Mouse (Mus musculus): ENCODE data around the gene Gm2564. TPM values are rescaled to one million over a fixed set of nuclear protein-coding genes. Genes with fewer than 3 reads are reported as not detected.

Gm2564 gene
- polyA plus RNA-seq (2021; fragmentation: Nextera tagmentation): 0.55 and 0.89 TPM in 2 replicates
- long read RNA-seq, experiment 1: 0 reads
- long read RNA-seq, experiment 2: 0 reads

GRCm38 (mm10) chr4:42629419-42629818, at the start of gene Gm2564:
TSS of gene Gm2564 (plus strand) at chr4:42629719.

DNA sequence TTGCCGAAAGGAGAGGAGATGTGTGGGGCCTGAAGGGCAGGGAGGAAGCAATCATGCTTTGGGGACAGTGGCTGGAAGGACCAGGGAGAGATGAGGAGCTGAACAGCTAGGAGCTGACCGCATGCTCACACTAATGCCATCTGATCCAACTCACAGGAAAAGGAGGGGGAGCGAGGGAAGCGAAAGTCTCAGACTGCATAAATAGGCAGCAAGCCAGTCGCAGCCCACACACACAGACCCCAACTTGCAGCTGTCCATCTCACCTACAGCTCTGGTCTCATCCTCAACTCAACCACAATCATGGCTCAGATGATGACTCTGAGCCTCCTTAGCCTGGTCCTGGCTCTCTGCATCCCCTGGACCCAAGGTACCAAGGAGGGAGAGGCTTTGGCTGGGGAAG, 17.6 kb upstream of the Gm2564 start, which contains the start of gene Gm10591:
Gm10591 (plus strand) TSS at position 301 of the 400 bp plus-strand sequence.

DNA sequence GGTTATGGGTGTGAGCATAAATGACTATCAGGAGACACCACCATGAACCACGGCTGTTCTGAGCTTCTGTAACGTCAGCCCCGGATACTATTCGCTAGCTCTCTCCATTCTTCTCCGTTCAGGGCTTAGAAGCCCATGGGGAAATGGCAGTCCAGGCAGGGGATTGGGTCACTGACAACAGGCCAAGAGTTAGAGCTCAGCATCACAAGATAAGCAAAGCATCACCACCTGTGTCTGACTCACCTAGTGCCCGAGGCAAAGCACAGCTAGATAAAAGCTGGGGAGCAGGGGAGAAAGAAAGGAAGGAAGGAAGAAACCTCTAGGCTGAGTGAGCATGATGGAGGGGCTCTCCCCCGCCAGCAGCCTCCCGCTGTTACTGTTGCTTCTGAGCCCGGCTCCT, 25.4 kb downstream of the Gm2564 start, which contains the start of gene Ccl27b:
Ccl27b (plus strand) TSS at position 301 of the 400 bp plus-strand sequence.

DNA sequence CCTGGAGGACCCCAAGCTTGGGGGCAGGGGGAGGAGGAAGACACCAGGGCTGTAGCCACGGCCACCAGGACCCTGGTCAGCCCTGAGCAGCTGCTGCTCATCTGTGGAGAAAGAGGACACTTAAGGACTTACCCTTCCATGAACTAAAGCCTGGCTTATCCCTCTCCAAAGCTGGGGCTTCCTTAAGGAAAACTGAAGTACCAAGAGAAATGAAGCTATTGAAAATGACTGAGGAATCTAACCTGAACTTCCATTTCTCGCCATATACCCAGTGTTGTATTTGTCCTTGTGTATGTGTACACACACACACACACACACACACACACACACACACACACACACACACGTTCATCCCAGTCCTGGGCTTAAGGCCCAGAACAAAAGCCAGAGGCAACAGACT, 32.3 kb downstream of the Gm2564 start, which contains the start of gene Il11ra2:
Il11ra2 (minus strand) TSS at position 101 of the 400 bp plus-strand sequence.

Other genes starting within 250 kb of the Gm2564 start
- 1.7 TPM in 1 of 2 replicates, not detected in the other for gene Gm21586, start 190.3 kb upstream of the Gm2564 start, polyA plus RNA-seq (2021; fragmentation: Nextera tagmentation)
- 0.06 and 0.10 TPM in 2 replicates for gene Gm2163, start 163.0 kb upstream of the Gm2564 start, polyA plus RNA-seq (2021; fragmentation: Nextera tagmentation)
- 0.31 TPM in 1 of 2 replicates, not detected in the other for gene Fam205a2, start 101.5 kb upstream of the Gm2564 start, polyA plus RNA-seq (2021; fragmentation: Nextera tagmentation)
- gene Gm10591, start 17.5 kb upstream of the Gm2564 start, polyA plus RNA-seq (2021; fragmentation: Nextera tagmentation): not detected in 2 replicates
- not detected in 2 replicates for gene Ccl27b, start 25.5 kb downstream of the Gm2564 start, polyA plus RNA-seq (2021; fragmentation: Nextera tagmentation)
- gene Il11ra2, start 32.2 kb downstream of the Gm2564 start, polyA plus RNA-seq (2021; fragmentation: Nextera tagmentation): 0.44 and 0.49 TPM in 2 replicates
- gene 4930578G10Rik, start 105.8 kb downstream of the Gm2564 start, polyA plus RNA-seq (2021; fragmentation: Nextera tagmentation): not detected in 2 replicates
- gene Ccl19, start 126.9 kb downstream of the Gm2564 start, polyA plus RNA-seq (2021; fragmentation: Nextera tagmentation): 1.3 and 1.5 TPM in 2 replicates
- 0.19 and 0.38 TPM in 2 replicates for gene Ccl21a, start 144.3 kb downstream of the Gm2564 start, polyA plus RNA-seq (2021; fragmentation: Nextera tagmentation)
- 0.04 TPM in 1 of 2 replicates, not detected in the other for gene Fam205a1, start 224.2 kb downstream of the Gm2564 start, polyA plus RNA-seq (2021; fragmentation: Nextera tagmentation)
- gene Gm12394, start 227.1 kb downstream of the Gm2564 start, polyA plus RNA-seq (2021; fragmentation: Nextera tagmentation): 0.64 TPM in 2 replicates
- 1.2 and 1.3 TPM in 2 replicates for gene Fam205c, start 244.5 kb downstream of the Gm2564 start, polyA plus RNA-seq (2021; fragmentation: Nextera tagmentation)

All from layer of hippocampus, adult 6 months (tissue).